Mouse (Mus musculus): Measurements from ENCODE around the gene Dusp13. TPM values are rescaled to one million over a fixed set of nuclear protein-coding genes. Genes with fewer than 3 reads are reported as not detected.
A peak's percentile ranks its signal among the peaks of the same experiment; 100 is the strongest.

Dusp13 gene
- polyA plus RNA-seq, 1 experiment from 2014 or later: 0.36 TPM

GRCm38 (mm10) chr14:21772506-21773281 is 21.7 kb upstream of the Dusp13 start:
- no peaks in the 10 kb centered on the region for H3K27me3 ChIP-seq
- POLR2A ChIA-PET: no interaction called here
- in situ Hi-C loops (cut with MboI; ENCODE audit: low pct_unique_long_range_greater_than_20kb): no loop called here
- TF ChIP-seq CTCF (IDR thresholded peaks at IDR 0.05): no peak
- CTCF ChIA-PET: interaction anchor here (1.4 kb wide), 1 partner anchor 13 kb away, joined by 4 read pairs; no protein-coding TSS in a partner anchor
- DNase-seq (ENCODE audit: low read depth, low spot score) (no peak), ATAC-seq (no peak)

GRCm38 (mm10) chr14:21766398-21766958 is 15.5 kb upstream of the Dusp13 start:
- ATAC-seq: no peak
- ChIA-PET CTCF (interaction anchor here (1.1 kb wide), 1 partner anchor 21 kb away, joined by 3 read pairs; no protein-coding TSS in a partner anchor), POLR2A (no interaction called here)
- no peaks in the 10 kb centered on the region for H3K27me3 ChIP-seq
- no peak for DNase-seq (ENCODE audit: low read depth, low spot score)
- no peak for TF ChIP-seq CTCF (IDR thresholded peaks at IDR 0.05)
- in situ Hi-C loops (cut with MboI; ENCODE audit: low pct_unique_long_range_greater_than_20kb): no loop called here

DNA sequence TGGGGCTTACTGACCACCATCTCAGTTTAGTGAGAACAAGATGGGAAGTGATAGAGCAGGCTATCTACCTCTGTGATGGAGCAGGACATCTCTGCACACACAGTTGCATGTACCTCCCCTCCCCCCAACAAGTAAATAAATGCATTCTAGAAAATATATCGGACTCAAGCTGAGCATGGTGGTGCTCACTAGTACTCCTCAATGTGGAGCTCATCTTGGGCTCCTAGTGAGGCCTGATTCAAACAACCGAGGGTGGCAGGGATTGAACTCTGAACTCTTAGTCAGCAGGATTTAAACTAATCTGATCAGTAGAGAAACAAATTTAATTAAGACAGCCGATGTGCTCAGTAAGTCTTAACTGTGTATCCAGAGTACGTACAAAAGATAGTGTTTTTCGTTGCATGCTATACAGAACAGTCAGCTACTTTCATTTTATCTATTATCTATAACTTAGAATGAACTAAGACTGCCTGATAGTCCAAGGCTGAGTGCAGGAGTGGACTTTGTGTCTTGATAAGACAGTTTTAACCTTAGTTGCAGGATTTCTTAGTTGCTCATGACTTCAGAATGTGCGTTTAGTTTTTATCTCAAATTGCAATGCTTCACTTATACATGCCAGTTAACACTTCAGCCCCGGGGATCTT is 14.9 kb upstream of the Dusp13 start:
- no peak for TF ChIP-seq CTCF (IDR thresholded peaks at IDR 0.05)
- CTCF ChIA-PET: interaction anchor here (1.1 kb wide), 1 partner anchor 22 kb away, joined by 3 read pairs; no protein-coding TSS in a partner anchor

DNA sequence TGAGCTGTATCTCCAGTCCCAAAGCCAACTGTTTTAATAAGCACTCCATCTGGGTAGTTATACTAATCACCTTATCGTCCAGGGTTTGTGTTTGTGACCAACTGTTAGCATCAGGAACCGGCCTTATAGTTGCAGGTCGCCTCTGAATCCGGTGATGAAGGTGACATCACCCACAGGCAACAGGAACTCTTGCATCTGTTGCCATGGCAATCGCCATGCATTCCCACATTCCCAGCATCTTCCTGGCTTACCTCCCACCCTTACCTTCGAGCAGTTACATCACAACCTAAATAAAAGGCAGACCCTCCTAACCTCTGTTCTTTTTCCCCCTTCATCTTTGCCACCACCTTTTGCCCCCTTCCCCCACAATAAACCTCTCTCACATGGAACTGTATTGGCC is 13.7 kb upstream of the Dusp13 start:
- no peak for TF ChIP-seq CTCF (IDR thresholded peaks at IDR 0.05)
- in situ Hi-C loops (cut with MboI; ENCODE audit: low pct_unique_long_range_greater_than_20kb): no loop called here
- no peak for DNase-seq (ENCODE audit: low read depth, low spot score)
- no peak for ATAC-seq
- H3K27me3 ChIP-seq: no peaks in the 10 kb centered on the region
- CTCF ChIA-PET: no interaction called here
- POLR2A ChIA-PET: no interaction called here

More for the DNA sequence above, 14.9 kb upstream of the Dusp13 start:
- ATAC-seq (no peak), DNase-seq (ENCODE audit: low read depth, low spot score) (no peak)
- no peaks in the 10 kb centered on the region for H3K27me3 ChIP-seq
- in situ Hi-C loops (cut with MboI; ENCODE audit: low pct_unique_long_range_greater_than_20kb): no loop called here
- POLR2A ChIA-PET: no interaction called here

GRCm38 (mm10) chr14:21763736-21764135 is 12.8 kb upstream of the Dusp13 start:
- no peak for TF ChIP-seq CTCF (IDR thresholded peaks at IDR 0.05)
- POLR2A ChIA-PET: no interaction called here
- CTCF ChIA-PET: interaction anchor here (1.2 to 1.4 kb wide), 2 partner anchors 10 to 12 kb away, joined by 3 to 5 read pairs; no protein-coding TSS in a partner anchor
- no peak for ATAC-seq
- no peak for DNase-seq (ENCODE audit: low read depth, low spot score)
- in situ Hi-C loops (cut with MboI; ENCODE audit: low pct_unique_long_range_greater_than_20kb): no loop called here
- no peaks in the 10 kb centered on the region for H3K27me3 ChIP-seq

GRCm38 (mm10) chr14:21761560-21761959 is 10.6 kb upstream of the Dusp13 start:
- no peak for DNase-seq (ENCODE audit: low read depth, low spot score)
- POLR2A ChIA-PET: no interaction called here
- no peaks in the 10 kb centered on the region for H3K27me3 ChIP-seq
- in situ Hi-C loops (cut with MboI; ENCODE audit: low pct_unique_long_range_greater_than_20kb): no loop called here
- no peak for TF ChIP-seq CTCF (IDR thresholded peaks at IDR 0.05)
- ATAC-seq: no peak
- CTCF ChIA-PET: interaction anchor here (0.6 kb wide), 1 partner anchor 9 kb away, joined by 3 read pairs; no protein-coding TSS in a partner anchor

GRCm38 (mm10) chr14:21753367-21753766 is 2.4 kb upstream of the Dusp13 start:
- ATAC-seq (no peak), DNase-seq (ENCODE audit: low read depth, low spot score) (no peak)
- in situ Hi-C loops (cut with MboI; ENCODE audit: low pct_unique_long_range_greater_than_20kb): loop anchor here (5.0 to 10.0 kb wide), 2 partner anchors 99 to 1651 kb away; no protein-coding TSS in a partner anchor
- no peaks in the 10 kb centered on the region for H3K27me3 ChIP-seq
- CTCF ChIA-PET: interaction anchor here (1.5 to 2.4 kb wide), 3 partner anchors 10 to 21 kb away, joined by 3 to 10 read pairs (median 5); no protein-coding TSS in a partner anchor
- POLR2A ChIA-PET: interaction anchor here (1.4 kb wide), 1 partner anchor 78 kb away, joined by 3 read pairs; no protein-coding TSS in a partner anchor
- TF ChIP-seq CTCF (IDR thresholded peaks at IDR 0.05): no peak

- H3K27me3 ChIP-seq: no peaks in the 10 kb centered on the region
- ATAC-seq: no peak
- no peak for DNase-seq (ENCODE audit: low read depth, low spot score)
- in situ Hi-C loops (cut with MboI; ENCODE audit: low pct_unique_long_range_greater_than_20kb): loop anchor here (5.0 to 10.0 kb wide), 2 partner anchors 100 to 1652 kb away; no protein-coding TSS in a partner anchor
- TF ChIP-seq CTCF (IDR thresholded peaks at IDR 0.05): no peak
- CTCF ChIA-PET: interaction anchor here (0.8 to 2.4 kb wide), 4 partner anchors 9 to 22 kb away, joined by 3 to 10 read pairs (median 4); no protein-coding TSS in a partner anchor
- POLR2A ChIA-PET: interaction anchor here (0.7 to 1.4 kb wide), 2 partner anchors 79 to 769 kb away, joined by 3 to 5 read pairs; no protein-coding TSS in a partner anchor
These were observed 1.4 kb upstream of the Dusp13 start for GRCm38 (mm10) chr14:21752411-21752810.

DNA sequence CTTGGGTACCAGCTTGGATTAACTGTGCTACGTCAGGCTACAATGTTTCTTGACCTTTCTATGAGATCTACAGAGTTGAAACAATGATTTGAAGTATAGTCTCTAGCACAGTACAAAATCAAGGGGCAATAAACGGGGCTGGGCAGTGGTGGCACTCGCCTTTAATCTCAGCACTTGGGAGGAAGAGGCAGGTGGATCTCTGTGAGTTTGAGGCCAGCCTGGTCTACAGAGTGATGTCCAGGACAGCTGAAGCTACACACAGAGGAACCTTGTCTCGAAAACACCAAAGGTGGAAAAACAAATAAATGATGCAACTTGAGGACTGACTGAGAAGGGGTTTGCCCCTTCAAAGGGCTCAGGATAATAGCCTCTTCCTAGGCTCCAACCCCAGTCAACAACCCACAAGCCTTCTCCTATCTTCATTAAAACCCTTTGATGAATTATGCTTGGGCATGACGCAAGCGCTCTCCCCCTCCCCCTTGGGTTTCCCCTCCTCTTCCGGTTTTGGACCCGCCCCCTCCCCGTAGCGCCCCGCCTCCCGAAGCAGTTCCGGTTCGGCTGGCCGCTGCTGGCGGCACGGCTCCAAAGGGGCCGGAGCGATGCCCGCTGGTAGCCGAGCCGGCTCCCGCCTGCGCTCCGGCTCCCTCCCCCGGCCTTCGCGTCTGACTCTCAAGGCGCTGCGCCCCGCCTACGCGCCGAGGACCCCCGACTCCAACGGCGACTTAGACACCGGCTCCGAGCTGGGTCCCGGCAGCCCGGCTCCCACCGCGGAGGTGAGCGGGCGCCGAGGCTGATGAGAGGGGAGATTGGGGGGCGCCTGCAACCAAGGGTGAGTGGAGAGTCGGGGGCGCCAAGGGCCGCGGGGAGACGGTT is 737 bp downstream of the Dusp13 start, which contains the start of gene Samd8:
Gene Samd8, plus strand, starts transcription at position 524 of the 873 bp plus-strand sequence.
- ATAC-seq (peak; percentile 81), DNase-seq (ENCODE audit: low read depth, low spot score) (peak; percentile 41)
- no peak for TF ChIP-seq CTCF (IDR thresholded peaks at IDR 0.05)
- in situ Hi-C loops (cut with MboI; ENCODE audit: low pct_unique_long_range_greater_than_20kb): loop anchor here (5.0 to 10.0 kb wide), 2 partner anchors 102 to 1655 kb away; no protein-coding TSS in a partner anchor
- ChIA-PET CTCF (interaction anchor here (0.5 to 1.6 kb wide), 4 partner anchors 13 to 488 kb away, joined by 3 to 6 read pairs (median 4); no protein-coding TSS in a partner anchor), POLR2A (no interaction called here)
- H3K27me3 ChIP-seq: no peaks in the 10 kb centered on the region
